Mouse (Mus musculus): ENCODE data around the gene Rhox4c. TPM values are rescaled to one million over a fixed set of nuclear protein-coding genes. Genes with fewer than 3 reads are reported as not detected.
"Not testable (repeated sequence)": the region's sequence is repeated elsewhere in the genome, so short reads cannot be mapped to it uniquely, and the experiment has no call there.

Gene Rhox4c
- polyA plus RNA-seq (2017; shearing (Covaris generic)), result not detected

GRCm38 (mm10) chrX:37480037-37480436 lies at the start of gene Rhox4c:
Rhox4c (plus strand) TSS chrX:37480337.
- ATAC-seq, result not testable (repeated sequence)

GRCm38 (mm10) chrX:37432194-37432593 lies 47.9 kb upstream of the Rhox4c start, which contains the start of gene Rhox4b:
Rhox4b (plus strand) TSS chrX:37432494.
- not testable (repeated sequence) for ATAC-seq

GRCm38 (mm10) chrX:37453380-37453779 lies 26.8 kb upstream of the Rhox4c start, which contains the start of gene Rhox2c:
Rhox2c (plus strand) TSS chrX:37453680.
- ATAC-seq, result not testable (repeated sequence)

- ATAC-seq, result not testable (repeated sequence)
These were observed 21.9 kb upstream of the Rhox4c start, which contains the start of gene Rhox3c for GRCm38 (mm10) chrX:37458285-37458684. Rhox3c (plus strand) TSS chrX:37458585.

DNA sequence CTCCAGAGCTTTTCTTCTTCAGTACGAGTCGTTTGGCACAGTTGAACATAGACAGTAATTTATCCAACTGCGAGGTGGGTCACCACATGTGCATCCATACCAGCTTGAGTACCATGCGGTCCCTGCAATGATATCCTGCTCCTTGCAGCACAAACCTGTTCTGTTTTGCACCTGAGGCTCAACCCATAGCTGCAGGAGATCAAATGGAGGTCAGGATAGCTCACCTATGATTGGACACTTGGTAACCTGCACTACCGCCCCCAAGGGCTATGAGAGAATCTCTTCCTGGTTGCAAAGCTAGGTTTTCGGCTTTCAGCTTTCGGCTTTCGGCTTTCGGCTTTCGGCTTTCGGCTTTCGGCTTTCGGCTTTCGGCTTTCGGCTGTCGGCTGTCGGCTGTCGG lies 33.9 kb downstream of the Rhox4c start, which contains the start of gene Rhox4d:
Gene Rhox4d (plus strand): TSS at position 301 of the 400 bp plus-strand sequence.
- not testable (repeated sequence) for ATAC-seq

- not testable (repeated sequence) for ATAC-seq
These were observed 50.0 kb downstream of the Rhox4c start, which contains the start of gene Rhox2e for GRCm38 (mm10) chrX:37530152-37530551. Rhox2e (plus strand) TSS chrX:37530452.

Other genes with a start within 250 kb of the Rhox4c start
- not detected for gene Rhox2a, start 235.4 kb upstream of the Rhox4c start, polyA plus RNA-seq (2017; shearing (Covaris generic))
- gene Rhox3a, start 230.4 kb upstream of the Rhox4c start, polyA plus RNA-seq (2017; shearing (Covaris generic)), result not detected
- not detected for gene Rhox4a, start 215.0 kb upstream of the Rhox4c start, polyA plus RNA-seq (2017; shearing (Covaris generic))
- gene Rhox3a2, start 100.3 kb upstream of the Rhox4c start, polyA plus RNA-seq (2017; shearing (Covaris generic)), result not detected
- gene Rhox4a2, start 89.5 kb upstream of the Rhox4c start, polyA plus RNA-seq (2017; shearing (Covaris generic)), result not detected
- gene Rhox2b, start 68.3 kb upstream of the Rhox4c start, polyA plus RNA-seq (2017; shearing (Covaris generic)), result not detected
- gene Rhox4b, start 47.8 kb upstream of the Rhox4c start, polyA plus RNA-seq (2017; shearing (Covaris generic)), result under 1 TPM in 1 of 2 experiments, not detected in 1; 0.33 TPM
- not detected for gene Rhox2c, start 26.7 kb upstream of the Rhox4c start, polyA plus RNA-seq (2017; shearing (Covaris generic))
- gene Rhox3c, start 21.8 kb upstream of the Rhox4c start, polyA plus RNA-seq (2017; shearing (Covaris generic)), result not detected
- gene Rhox2d, start 13.1 kb downstream of the Rhox4c start, polyA plus RNA-seq (2017; shearing (Covaris generic)), result not detected
- under 1 TPM in 1 of 2 experiments, not detected in 1; 0.27 TPM for gene Rhox4d, start 34.0 kb downstream of the Rhox4c start, polyA plus RNA-seq (2017; shearing (Covaris generic))
- gene Rhox2e, start 50.1 kb downstream of the Rhox4c start, polyA plus RNA-seq (2017; shearing (Covaris generic)), result not detected
- not detected for gene Rhox3e, start 61.7 kb downstream of the Rhox4c start, polyA plus RNA-seq (2017; shearing (Covaris generic))
- not detected for gene Rhox4e, start 77.1 kb downstream of the Rhox4c start, polyA plus RNA-seq (2017; shearing (Covaris generic))
- gene Rhox2f, start 91.1 kb downstream of the Rhox4c start, polyA plus RNA-seq (2017; shearing (Covaris generic)), result not detected
- gene Rhox3f, start 100.7 kb downstream of the Rhox4c start, polyA plus RNA-seq (2017; shearing (Covaris generic)), result not detected
- gene Rhox4f, start 127.4 kb downstream of the Rhox4c start, polyA plus RNA-seq (2017; shearing (Covaris generic)), result under 1 TPM in 1 of 2 experiments, not detected in 1; 0.45 TPM
- gene Rhox3g, start 148.3 kb downstream of the Rhox4c start, polyA plus RNA-seq (2017; shearing (Covaris generic)), result not detected
- gene Rhox2g, start 163.1 kb downstream of the Rhox4c start, polyA plus RNA-seq (2017; shearing (Covaris generic)), result not detected
- gene Rhox4g, start 171.0 kb downstream of the Rhox4c start, polyA plus RNA-seq (2017; shearing (Covaris generic)), result not detected
- gene Rhox3h, start 188.4 kb downstream of the Rhox4c start, polyA plus RNA-seq (2017; shearing (Covaris generic)), result not detected
- not detected for gene Rhox2h, start 192.9 kb downstream of the Rhox4c start, polyA plus RNA-seq (2017; shearing (Covaris generic))

Data from activated CD4-positive, CD25-positive, alpha-beta regulatory T cell, adult 4 months (primary cell).